Mouse (Mus musculus) small intestine, adult 2 months (tissue): Measurements from ENCODE around the gene Gstm2.

Source experiments
- CTCF ChIP-seq: fragments of 200-500 bp; IDR thresholded peaks from 2 replicates; pipeline ENCODE4 v1.5.1; 2012; ENCODE audit warnings: low read depth, mild to moderate bottlenecking, control low read depth, inconsistent platforms, low read length, moderate library complexity, mixed read lengths; ENCODE audit not compliant: insufficient replicate concordance, insufficient read length; ENCODE audit errors: extremely low read depth
- POLR2A ChIP-seq: fragments of 200-500 bp; IDR thresholded peaks from 2 replicates; pipeline ENCODE4 v1.6.1; 2012; ENCODE audit warnings: low read depth, mild to moderate bottlenecking, control low read depth, inconsistent platforms, low read length, moderate library complexity

- no peak for TF ChIP-seq POLR2A
- no peak for TF ChIP-seq CTCF
Observed at GRCm38 (mm10) chr3:107941261-107941660, 45.0 kb downstream of the Gstm2 start.
